Mouse (Mus musculus) inflammation-experienced regulatory T-cells, adult 6 months (primary cell): ENCODE results near the gene Cenps. TPM values are rescaled to one million over a fixed set of nuclear protein-coding genes. Genes with fewer than 3 reads are reported as not detected.
"Not testable (repeated sequence)": the region's sequence is repeated elsewhere in the genome, so short reads cannot be mapped to it uniquely, and the experiment has no call there.

Experiments
- ATAC-seq: one replicate; pipeline ENCODE4 v1.8.0; 2017
- polyA plus RNA-seq, 3 experiments: library from polyadenylated mRNA; unstranded; fragments of 100-300 nt; shearing (Covaris generic); gene quantifications; one replicate each; pipeline ENCODE4 v1.2.1; 2017

Gene Cenps
- polyA plus RNA-seq, 3 experiments from 2014 or later, result 3.7 to 34.5 (median 6.7) TPM

DNA sequence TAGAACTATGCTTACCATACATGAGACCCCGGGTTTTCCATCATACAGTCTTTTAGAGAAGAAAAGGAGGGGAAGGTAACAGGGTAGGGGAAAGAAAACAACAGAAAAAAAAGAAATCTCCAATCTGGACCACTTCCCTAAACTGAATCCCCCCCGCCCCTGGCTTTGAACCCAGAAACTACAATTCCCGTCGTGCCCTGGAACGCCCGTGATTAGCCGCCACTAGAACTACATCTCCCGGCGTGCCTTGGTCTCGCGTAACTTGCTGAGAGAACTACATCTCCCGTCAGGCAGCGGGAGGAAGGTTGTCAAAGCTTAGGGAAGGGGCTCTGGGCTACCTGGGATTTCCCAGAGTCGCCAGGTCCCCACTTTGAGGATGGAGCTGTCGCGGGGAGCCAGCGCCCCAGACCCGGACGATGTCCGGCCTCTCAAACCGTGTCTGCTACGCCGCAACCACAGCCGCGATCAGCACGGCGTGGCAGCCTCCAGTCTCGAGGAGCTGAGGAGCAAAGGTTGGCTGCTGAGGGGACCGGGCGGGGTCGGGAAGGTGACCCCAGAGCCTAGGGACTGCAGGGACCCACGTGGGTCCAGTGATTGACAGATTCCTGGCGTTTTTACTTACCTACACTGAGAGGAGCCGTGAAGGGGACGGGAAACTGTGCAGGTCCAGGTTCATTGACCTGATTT is 33.4 kb downstream of the Cenps start, which contains the start of gene Dffa:
Gene Dffa (plus strand): TSS at position 272 of the 687 bp plus-strand sequence.
- peak; percentile 92 for ATAC-seq

DNA sequence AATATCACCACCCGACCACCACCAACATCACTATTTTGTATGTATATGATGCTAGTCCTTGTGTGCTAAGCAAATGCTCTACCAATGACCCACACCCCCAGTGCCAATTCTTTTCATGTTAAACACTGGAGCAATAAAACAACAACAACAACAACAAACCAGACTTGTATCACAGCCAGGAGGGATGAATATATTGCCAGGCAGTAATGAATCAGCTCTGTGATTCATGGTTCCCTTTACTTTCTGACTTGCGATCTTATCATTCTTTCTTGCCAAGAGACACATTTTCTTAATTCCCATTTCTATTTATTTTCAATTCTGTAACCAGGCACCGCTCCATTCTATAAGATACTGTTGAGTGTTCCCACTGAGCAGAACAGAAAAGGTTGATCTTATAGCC is 36.0 kb downstream of the Cenps start:
- ATAC-seq, result no peak

DNA sequence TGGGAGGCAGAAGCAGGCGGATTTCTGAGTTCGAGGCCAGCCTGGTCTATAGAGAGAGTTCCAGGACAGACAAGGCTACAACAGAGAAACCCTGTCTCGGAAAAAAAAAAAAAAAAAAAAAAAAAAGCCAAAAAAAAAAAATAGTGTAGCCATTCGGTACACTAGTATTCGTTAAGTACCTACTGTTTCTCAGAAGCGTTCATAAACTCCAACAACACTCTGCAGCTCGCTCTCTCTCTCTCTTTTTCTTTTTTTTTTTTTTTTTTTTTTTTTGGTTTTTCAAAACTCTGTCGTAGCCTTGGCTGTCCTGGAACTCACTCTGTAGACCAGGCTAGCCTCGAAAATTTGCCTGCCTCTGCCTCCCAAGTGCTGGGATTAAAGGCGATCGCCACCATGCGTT is 37.0 kb downstream of the Cenps start:
- not testable (repeated sequence) for ATAC-seq

DNA sequence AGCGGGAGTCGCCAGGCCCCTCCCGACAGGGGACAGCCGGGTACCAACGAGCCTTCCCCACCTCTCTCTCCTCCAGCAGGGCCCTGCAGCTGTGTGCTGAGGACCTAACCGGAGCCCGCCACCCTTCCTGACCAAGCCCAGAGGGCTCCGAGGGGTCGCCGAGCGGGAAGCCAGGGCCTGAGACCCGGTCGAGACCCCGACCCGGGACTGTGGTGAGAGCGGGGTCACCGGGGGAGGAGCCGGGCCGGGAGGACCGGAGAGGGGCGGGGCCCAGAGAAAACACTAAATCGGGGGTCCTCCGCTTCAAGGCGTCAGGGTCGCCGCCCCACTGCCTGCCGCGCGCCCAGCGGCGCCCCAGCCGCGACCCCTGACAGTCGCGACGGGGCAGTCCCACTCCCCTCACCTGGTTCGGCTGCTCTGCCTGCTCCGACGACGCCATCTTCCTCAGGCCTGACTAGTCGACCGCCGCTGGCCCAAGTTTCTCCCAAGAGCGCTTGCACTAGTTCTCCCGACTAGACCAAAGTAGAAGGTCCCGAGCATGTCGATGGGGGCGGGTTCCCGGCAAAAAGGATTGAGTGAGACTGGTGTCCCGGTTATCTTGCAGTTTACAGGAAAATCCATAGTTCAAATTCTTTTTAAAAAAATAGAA is 37.9 kb downstream of the Cenps start, which contains the start of gene Pex14:
Gene Pex14 (minus strand): TSS at position 508 of the 649 bp plus-strand sequence.
- ATAC-seq, result peak; percentile 79

DNA sequence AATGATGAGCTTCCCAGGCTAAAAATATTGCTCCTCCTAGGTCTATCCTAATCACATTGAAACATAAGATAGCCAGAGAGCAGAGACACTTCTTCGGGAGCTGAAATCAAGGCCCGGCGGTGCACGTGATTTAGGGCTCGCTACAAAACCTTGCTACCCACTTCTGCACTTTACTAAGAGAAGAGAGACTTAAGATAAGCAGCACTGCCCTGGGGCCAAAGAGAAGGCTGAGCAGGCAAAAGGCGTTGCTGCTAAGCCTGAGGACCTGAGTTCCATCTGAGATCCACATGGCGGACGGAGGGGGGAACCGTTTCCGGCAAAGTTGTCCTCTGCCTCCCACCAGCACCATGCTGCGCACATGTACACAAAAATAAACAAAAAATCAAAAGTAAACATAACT is 38.9 kb downstream of the Cenps start:
- no peak for ATAC-seq

DNA sequence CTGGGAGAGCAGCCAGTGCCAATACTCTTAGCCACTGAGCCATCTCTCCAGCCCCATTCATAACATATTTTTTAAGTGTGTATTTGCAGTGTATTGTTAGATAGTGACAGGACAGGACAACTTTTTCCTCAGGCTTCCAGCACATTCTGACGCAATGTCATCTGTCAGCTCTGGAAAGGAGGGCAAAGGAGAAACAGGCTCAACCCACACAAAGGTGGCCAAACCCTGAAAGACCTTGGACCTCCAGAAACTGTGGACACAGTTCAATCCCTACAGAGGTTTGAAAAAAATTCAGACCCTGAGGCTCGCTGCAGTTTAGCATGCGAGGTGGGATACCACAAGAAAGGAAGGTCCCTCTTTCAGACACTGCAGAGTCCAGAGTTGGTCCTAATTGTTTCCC is 39.5 kb downstream of the Cenps start:
- no peak for ATAC-seq

DNA sequence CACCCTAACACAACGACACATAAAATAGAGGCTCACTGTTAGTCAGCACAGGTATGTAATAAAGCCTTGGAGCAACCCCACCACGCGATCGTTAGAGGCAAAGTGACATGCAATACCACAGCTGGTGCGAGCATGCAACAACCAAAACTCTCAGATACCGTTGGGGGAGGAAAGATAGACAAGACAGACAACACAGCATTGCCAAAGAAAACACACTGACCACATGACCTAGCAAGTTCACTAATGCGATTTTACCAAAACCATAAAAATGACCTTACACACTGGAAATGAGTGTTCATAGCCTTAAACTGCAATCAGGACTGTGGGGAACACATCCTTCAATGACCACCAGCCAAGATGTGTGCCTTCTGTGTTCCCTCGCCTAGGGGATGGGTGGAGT is 46.1 kb downstream of the Cenps start:
- no peak for ATAC-seq

DNA sequence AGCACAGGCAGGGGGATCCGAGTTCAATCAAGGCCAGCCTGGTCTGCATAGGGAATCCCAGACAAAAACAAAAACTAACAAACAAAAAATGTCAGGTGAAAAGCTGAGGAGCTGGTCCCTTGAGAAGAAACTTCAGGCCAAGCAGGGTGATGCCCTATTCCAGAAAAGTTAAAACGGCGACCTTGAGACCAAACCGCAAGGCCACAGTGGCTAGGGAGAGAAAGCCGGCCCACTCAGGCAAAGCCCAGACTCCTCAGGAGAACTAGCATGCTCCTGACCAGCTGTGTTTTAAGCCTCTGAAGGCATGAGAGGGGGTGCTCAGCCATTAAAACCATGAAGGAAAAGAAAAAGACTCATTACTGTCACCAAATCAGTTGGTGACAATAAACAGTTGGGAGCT is 52.0 kb downstream of the Cenps start:
- no peak for ATAC-seq

DNA sequence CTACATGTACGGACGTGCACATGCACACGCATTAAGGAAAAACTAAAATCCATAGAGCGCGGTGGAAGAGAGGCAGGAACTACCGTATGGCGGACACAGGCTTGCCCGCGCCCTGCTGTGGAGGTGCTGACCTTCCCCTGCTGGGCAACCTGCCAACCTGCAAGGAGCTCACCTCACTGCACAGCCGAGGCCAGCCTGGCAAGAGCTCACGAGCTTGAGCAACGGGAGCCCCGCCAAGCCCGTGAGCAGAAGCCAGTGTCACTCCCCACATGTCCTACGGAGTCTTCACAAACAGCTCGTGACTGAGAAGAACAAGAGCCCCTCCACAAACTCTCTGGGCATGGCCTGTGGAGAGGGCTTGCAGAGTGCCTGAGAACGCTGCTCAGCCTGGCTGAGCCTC is 55.9 kb downstream of the Cenps start:
- no peak for ATAC-seq

DNA sequence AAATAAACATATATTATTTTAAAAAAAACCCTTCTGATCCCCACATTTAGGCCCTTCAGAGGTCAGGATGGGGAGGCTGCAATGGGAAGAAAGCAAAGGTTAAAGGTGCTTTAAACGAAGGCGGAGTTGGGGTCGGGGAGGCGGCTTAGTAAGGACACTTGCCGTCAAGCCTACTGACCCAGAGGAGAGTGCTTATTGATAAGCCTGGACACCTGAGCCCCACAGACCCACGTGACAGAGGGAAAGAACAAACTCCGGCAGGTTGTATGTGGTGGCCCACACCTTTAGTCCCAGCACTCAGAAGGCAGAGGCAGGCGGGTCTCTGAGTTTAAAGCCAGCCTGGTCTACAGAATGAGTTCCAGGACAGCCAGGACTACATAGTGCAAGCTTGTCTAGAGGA is 57.3 kb downstream of the Cenps start:
- no peak for ATAC-seq

DNA sequence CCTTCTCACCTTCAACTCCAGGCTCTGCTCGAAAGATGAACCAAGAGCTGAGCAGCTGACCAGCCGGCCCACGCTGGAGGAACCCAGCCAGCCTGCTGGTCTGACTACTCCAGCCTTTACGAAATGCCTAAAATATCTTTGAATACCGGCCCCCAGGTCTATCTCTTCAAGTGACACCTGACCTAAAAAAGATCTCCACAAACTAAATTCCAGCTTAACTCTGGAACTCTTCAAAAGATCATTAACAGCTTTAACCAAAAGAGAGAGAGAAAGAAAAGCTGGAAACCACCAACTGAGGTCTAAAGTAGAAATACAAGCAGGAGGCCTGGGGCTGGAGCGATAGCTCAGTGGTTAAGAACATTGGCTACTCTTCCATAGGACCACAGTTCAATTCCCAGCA is 57.8 kb downstream of the Cenps start:
- no peak for ATAC-seq

DNA sequence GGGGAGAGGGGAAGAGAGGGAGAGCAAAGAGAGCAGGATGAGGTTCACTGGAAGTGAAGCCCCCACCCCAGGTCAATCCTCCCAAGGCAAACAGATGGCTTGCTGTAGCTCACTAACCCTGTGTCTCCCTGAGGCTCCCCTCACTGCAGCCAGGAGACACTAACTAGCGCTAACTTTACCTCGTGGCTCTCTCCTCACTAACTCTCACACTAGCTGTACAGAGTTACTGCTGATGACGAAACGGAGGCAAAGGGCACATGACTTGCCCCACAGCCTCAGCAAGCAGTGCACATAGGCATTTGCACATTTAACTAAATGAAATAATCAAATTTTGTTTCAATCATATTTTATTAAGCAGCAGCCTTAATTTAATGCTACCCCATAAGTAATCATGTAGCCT is 59.2 kb downstream of the Cenps start:
- no peak for ATAC-seq

Other genes starting within 250 kb of the Cenps start
- 10 to 100 TPM; 13.0 to 18.4 (median 14.2) TPM for gene Pex14, start 37.8 kb downstream of the Cenps start, polyA plus RNA-seq
- 10 to 100 TPM; 24.4 to 29.2 (median 26.3) TPM for gene Dffa, start 33.5 kb downstream of the Cenps start, polyA plus RNA-seq
- under 1 TPM in 1 of 3 experiments, not detected in 2; 0.73 TPM for gene Cort, start 10.9 kb downstream of the Cenps start, polyA plus RNA-seq
- 10 to 100 TPM; 37.7 to 56.0 (median 53.5) TPM for gene Pgd, start 29.1 kb upstream of the Cenps start, polyA plus RNA-seq
- gene Kif1b, start 170.1 kb upstream of the Cenps start, polyA plus RNA-seq, result 10 to 100 TPM in 2 of 3 experiments, 1 to 10 TPM in 1; 7.9 to 19.7 (median 16.6) TPM